ENCODE assay signal across 20 mouse cellular contexts in the genomic region with DNA sequence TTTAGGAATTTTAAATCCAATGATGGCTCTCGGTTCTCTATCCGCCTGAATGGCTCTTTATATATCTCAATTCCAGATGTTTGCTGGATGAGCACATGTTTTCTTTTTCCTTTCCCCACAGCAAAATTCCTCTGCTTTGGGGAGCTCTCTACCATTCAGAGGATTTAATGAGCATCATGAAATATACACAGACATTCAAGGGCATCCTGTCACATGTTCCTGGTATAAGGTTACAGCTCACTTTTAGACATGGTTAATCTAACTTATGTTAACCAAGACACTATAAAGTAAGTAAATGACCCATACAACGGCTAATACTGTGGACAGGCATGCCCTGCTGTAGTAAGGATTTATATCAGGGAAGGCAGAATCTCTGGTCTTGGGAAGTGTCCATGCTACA.
A peak's percentile ranks its signal among the peaks of the same experiment; 100 is the strongest.
DNase-seq lines count a peak whose midpoint lies in the region; ATAC-seq lines count a peak whose summit lies in the region.
"Had no signal": no experiment of that assay in that cellular context is flagged by ENCODE, and none has a peak within 500 bp of the region (broad histone marks: within the 10 kb centered on the region; RNA-seq: fewer than 3 reads in every experiment).

No protein-coding gene starts in this region.

- peak; percentile 83 for ATAC-seq in kidney, embryonic 14.5 days (ENCODE audit: low FRiP score, low TSS enrichment)
- ATAC-seq in embryonic facial prominence, embryonic 14.5 days (ENCODE audit: low read depth): peak; percentile 67
- ATAC-seq in limb, embryonic 12.5 days (ENCODE audit: insufficient number of reproducible peaks, insufficient read depth, low FRiP score, low TSS enrichment, low read depth): peak; percentile 37; the same call in 1 of the 2 replicates
- ATAC-seq: forebrain, embryonic 13.5 days; inflammation-experienced regulatory T-cells, adult 6 months; liver, embryonic 12.5 days had no signal

- no peak overlapping the region for H3K4me2 ChIP-seq in kidney, embryonic 14.5 days (replicated peaks; ENCODE audit: low read depth, low read length)
- no peak overlapping the region for H3K4me2 ChIP-seq in embryonic facial prominence, embryonic 14.5 days (ENCODE audit: low read depth, low read length)
- no peak overlapping the region for H3K4me2 ChIP-seq in limb, embryonic 12.5 days
- H3K4me2 ChIP-seq: forebrain, embryonic 13.5 days; liver, embryonic 12.5 days had no signal

- H3K9me3 ChIP-seq in kidney, embryonic 14.5 days (ENCODE audit: control insufficient read depth, low read length): no peaks in the 10 kb centered on the region
- no peaks in the 10 kb centered on the region for H3K9me3 ChIP-seq in embryonic facial prominence, embryonic 10.5 days
- no peaks in the 10 kb centered on the region for H3K9me3 ChIP-seq in embryonic facial prominence, embryonic 14.5 days (ENCODE audit: control insufficient read depth, low read length)
- H3K9me3 ChIP-seq in limb, embryonic 12.5 days: no peaks in the 10 kb centered on the region
- H3K9me3 ChIP-seq: forebrain, embryonic 13.5 days; hindbrain, embryonic 10.5 days; liver, embryonic 12.5 days; megakaryocyte, embryonic 14.5 days had no signal

- no peak overlapping the region for H3K27ac ChIP-seq in kidney, embryonic 14.5 days (ENCODE audit: low read depth, low read length)
- peak overlapping the region; percentile 35; the same call in 1 of the 2 replicates for H3K27ac ChIP-seq in embryonic facial prominence, embryonic 10.5 days (replicated peaks)
- peak overlapping the region; percentile 63 for H3K27ac ChIP-seq in embryonic facial prominence, embryonic 14.5 days (replicated peaks; ENCODE audit: low read depth, low read length)
- peak overlapping the region; percentile 62; the same call in 1 of the 2 replicates for H3K27ac ChIP-seq in limb, embryonic 12.5 days
- H3K27ac ChIP-seq: forebrain, embryonic 13.5 days; hindbrain, embryonic 10.5 days; liver, embryonic 12.5 days had no signal

- intact Hi-C loops in heart, postnatal 36 days (cut with DNase I): no loop called here
- intact Hi-C loops in left cerebral cortex, postnatal 4 days (cut with DNase I): no loop called here

- H3K4me1 ChIP-seq in kidney, embryonic 14.5 days (ENCODE audit: control insufficient read depth, insufficient read depth, low read length): no peaks in the 10 kb centered on the region
- H3K4me1 ChIP-seq in embryonic facial prominence, embryonic 10.5 days: peaks cover 7% of the 10 kb centered on the region
- peaks cover 18% of the 10 kb centered on the region for H3K4me1 ChIP-seq in embryonic facial prominence, embryonic 14.5 days (ENCODE audit: control insufficient read depth, insufficient read depth, low read length)
- H3K4me1 ChIP-seq in limb, embryonic 12.5 days (replicated peaks): peaks cover 6% of the 10 kb centered on the region
- H3K4me1 ChIP-seq: forebrain, embryonic 13.5 days; hindbrain, embryonic 10.5 days; liver, embryonic 12.5 days had no signal

- DNase-seq in kidney, adult 9 months: no peak
- no peak for DNase-seq in embryonic facial prominence, embryonic 10.5 days (ENCODE audit: low spot score)
- DNase-seq in embryonic facial prominence, embryonic 14.5 days (ENCODE audit: low spot score): peak; percentile 76
- no peak for DNase-seq in yolk sac, embryonic 10.5 days (ENCODE audit: low spot score)
- DNase-seq in heart, postnatal 36 days: no peak
- DNase-seq in left cerebral cortex, postnatal 4 days: no peak
- DNase-seq: cerebellum, adult 2 months; cerebellum, postnatal 36 days; gastrocnemius, postnatal 25 days; lung, adult 2 months; retina, postnatal 1 day; thymus, postnatal 14 days had no signal

- no peak overlapping the region for H3K9ac ChIP-seq in kidney, embryonic 14.5 days (ENCODE audit: low read depth, low read length)
- no peak overlapping the region for H3K9ac ChIP-seq in embryonic facial prominence, embryonic 14.5 days (ENCODE audit: low read depth, low read length)
- H3K9ac ChIP-seq in limb, embryonic 12.5 days (replicated peaks): no peak overlapping the region
- H3K9ac ChIP-seq: forebrain, embryonic 13.5 days; liver, embryonic 12.5 days had no signal

- no peaks in the 10 kb centered on the region for H3K27me3 ChIP-seq in kidney, embryonic 14.5 days (ENCODE audit: control insufficient read depth, insufficient read depth, low read length)
- H3K27me3 ChIP-seq in embryonic facial prominence, embryonic 10.5 days (replicated peaks; ENCODE audit: low read depth, poor library complexity, severe bottlenecking): no peaks in the 10 kb centered on the region
- H3K27me3 ChIP-seq in embryonic facial prominence, embryonic 14.5 days (replicated peaks; ENCODE audit: control insufficient read depth, insufficient read depth, low read length): no peaks in the 10 kb centered on the region
- H3K27me3 ChIP-seq in limb, embryonic 12.5 days: no peaks in the 10 kb centered on the region
- H3K27me3 ChIP-seq: forebrain, embryonic 13.5 days; liver, embryonic 12.5 days; megakaryocyte, embryonic 14.5 days had no signal

- no peak overlapping the region for H3K4me3 ChIP-seq in kidney, embryonic 14.5 days (ENCODE audit: low read length)
- no peak overlapping the region for H3K4me3 ChIP-seq in embryonic facial prominence, embryonic 10.5 days
- H3K4me3 ChIP-seq in embryonic facial prominence, embryonic 14.5 days (ENCODE audit: low read depth, low read length): no peak overlapping the region
- H3K4me3 ChIP-seq in limb, embryonic 12.5 days (replicated peaks): no peak overlapping the region
- H3K4me3 ChIP-seq: erythroblast, embryonic 14.5 days; forebrain, embryonic 13.5 days; hindbrain, embryonic 10.5 days; liver, embryonic 12.5 days; megakaryocyte, embryonic 14.5 days had no signal

- H3K36me3 ChIP-seq in kidney, embryonic 14.5 days (ENCODE audit: control insufficient read depth, insufficient read depth, low read length): no peaks in the 10 kb centered on the region
- no peaks in the 10 kb centered on the region for H3K36me3 ChIP-seq in embryonic facial prominence, embryonic 10.5 days (replicated peaks)
- H3K36me3 ChIP-seq in embryonic facial prominence, embryonic 14.5 days (ENCODE audit: control insufficient read depth, insufficient read depth, low read length): no peaks in the 10 kb centered on the region
- H3K36me3 ChIP-seq in limb, embryonic 12.5 days: no peaks in the 10 kb centered on the region
- H3K36me3 ChIP-seq: hindbrain, embryonic 10.5 days; liver, embryonic 12.5 days had no signal

- WGBS in kidney, embryonic 14.5 days: 17% methylated on average over 3 of the region's 3 CpGs
- 50% methylated on average over 3 of the region's 3 CpGs for WGBS in embryonic facial prominence, embryonic 10.5 days
- WGBS in embryonic facial prominence, embryonic 14.5 days: 19% methylated on average over 3 of the region's 3 CpGs
- WGBS in limb, embryonic 12.5 days: 16% methylated on average over 3 of the region's 3 CpGs
